9 mouse cellular contexts compared by ENCODE assay signal in the genomic region with DNA sequence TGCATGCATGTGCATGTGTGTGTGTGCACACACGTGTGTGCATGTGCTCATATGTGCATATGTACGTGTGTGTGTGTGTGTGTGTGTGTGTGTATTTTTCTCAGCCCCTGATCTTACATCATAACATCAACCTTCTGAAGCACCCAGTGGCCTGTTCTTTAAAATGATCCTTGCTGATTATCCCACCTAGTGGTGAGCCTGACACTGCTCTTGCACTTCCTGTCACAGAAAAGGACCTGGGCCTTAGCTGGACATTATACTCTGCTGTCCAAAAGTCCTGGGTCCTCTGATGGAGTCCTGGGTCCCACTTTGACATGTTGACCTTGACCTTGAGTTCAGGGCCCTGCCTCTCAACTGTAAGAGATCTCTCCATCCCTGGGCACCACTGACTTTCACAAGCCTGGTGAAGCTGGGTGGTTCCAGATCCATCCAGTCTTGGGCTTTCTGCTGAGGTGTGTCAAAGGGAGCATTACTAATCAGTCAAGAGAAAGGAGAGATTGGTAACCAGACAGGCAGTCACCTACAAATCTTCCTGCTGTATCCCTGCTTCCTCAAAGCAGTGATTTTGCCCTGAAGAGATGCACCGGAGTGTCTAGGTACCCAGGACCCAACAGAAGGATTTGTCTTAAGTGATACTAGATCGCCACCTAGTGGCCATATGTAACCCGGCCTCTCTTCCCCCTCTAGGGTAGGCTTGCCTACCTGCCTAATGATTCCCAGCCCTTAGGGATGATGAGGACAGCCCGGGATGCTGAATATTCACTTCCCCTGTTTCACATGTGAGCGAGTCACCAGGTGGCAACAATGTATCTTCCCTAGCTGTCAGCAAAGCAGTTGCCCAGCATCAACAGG. TPM values are rescaled to one million over a fixed set of nuclear protein-coding genes. Genes with fewer than 3 reads are reported as not detected.
A peak's percentile ranks its signal among the peaks of the same experiment; 100 is the strongest.
DNase-seq lines count a peak whose midpoint lies in the region; ATAC-seq and TF ChIP-seq lines count a peak whose summit lies in the region.
"Had no signal": no experiment of that assay in that cellular context is flagged by ENCODE, and none has a peak within 500 bp of the region (broad histone marks: within the 10 kb centered on the region; RNA-seq: fewer than 3 reads in every experiment).

No protein-coding gene starts in this region.

- H3K9me3 ChIP-seq in limb, embryonic 14.5 days (ENCODE audit: control insufficient read depth, low read length), result no peaks in the 10 kb centered on the region
- H3K9me3 ChIP-seq in midbrain, postnatal 0 days (ENCODE audit: low read length), result no peaks in the 10 kb centered on the region
- H3K9me3 ChIP-seq: neural tube, embryonic 12.5 days had no signal

- 35% methylated on average over 7 of the region's 7 CpGs for WGBS in kidney, adult 2 months
- 20% methylated on average over 6 of the region's 7 CpGs for WGBS in limb, embryonic 14.5 days
- 38% methylated on average over 7 of the region's 7 CpGs for WGBS in midbrain, postnatal 0 days
- WGBS in thymus, adult 2 months, result 39% methylated on average over 7 of the region's 7 CpGs

- DNase-seq in urinary bladder, postnatal 25 days (ENCODE audit: low spot score), result peak; percentile 52
- no peak for DNase-seq in urinary bladder, adult 2 months (ENCODE audit: low spot score)
- peak; percentile 42 for DNase-seq in cerebellum, adult 9-11 months
- peak; percentile 71 for DNase-seq in kidney, adult 2 months
- DNase-seq in limb, embryonic 14.5 days (ENCODE audit: low spot score), result peak; percentile 82
- peak; percentile 89 for DNase-seq in midbrain, postnatal 0 days (ENCODE audit: low spot score)
- peak; percentile 54 for DNase-seq in thymus, adult 2 months

- peak; percentile 86 for ATAC-seq in frontal cortex, adult (ENCODE audit: low TSS enrichment)
- peak; percentile 82; the same call in 1 of the 2 replicates for ATAC-seq in limb, embryonic 14.5 days (ENCODE audit: low FRiP score, low read depth)
- peak; percentile 68; the same call in 1 of the 2 replicates for ATAC-seq in midbrain, postnatal 0 days (ENCODE audit: low FRiP score)

- H3K27ac ChIP-seq in kidney, adult 2 months (ENCODE audit: insufficient read depth, low read depth, low read length), result no peak overlapping the region
- H3K27ac ChIP-seq in limb, embryonic 14.5 days (replicated peaks; ENCODE audit: low read depth, low read length), result no peak overlapping the region
- no peak overlapping the region for H3K27ac ChIP-seq in midbrain, postnatal 0 days (ENCODE audit: low read depth, low read length)
- H3K27ac ChIP-seq in thymus, adult 2 months (ENCODE audit: control insufficient read depth, insufficient read depth, low read length), result no peak overlapping the region
- H3K27ac ChIP-seq: neural tube, embryonic 12.5 days had no signal

- H3K27me3 ChIP-seq in kidney, adult 2 months (replicated peaks; ENCODE audit: control insufficient read depth, insufficient read depth, low read length), result no peaks in the 10 kb centered on the region
- H3K27me3 ChIP-seq in limb, embryonic 14.5 days (ENCODE audit: control insufficient read depth, insufficient read depth, low read length), result no peaks in the 10 kb centered on the region
- no peaks in the 10 kb centered on the region for H3K27me3 ChIP-seq in midbrain, postnatal 0 days (ENCODE audit: insufficient read depth, low read length)
- no peaks in the 10 kb centered on the region for H3K27me3 ChIP-seq in thymus, adult 2 months (ENCODE audit: control insufficient read depth, insufficient read depth, low read length)
- H3K27me3 ChIP-seq: neural tube, embryonic 12.5 days had no signal

- H3K4me1 ChIP-seq in kidney, adult 2 months (ENCODE audit: control insufficient read depth, insufficient read depth, low read length), result no peaks in the 10 kb centered on the region
- no peaks in the 10 kb centered on the region for H3K4me1 ChIP-seq in limb, embryonic 14.5 days (ENCODE audit: control insufficient read depth, insufficient read depth, low read length)
- no peaks in the 10 kb centered on the region for H3K4me1 ChIP-seq in midbrain, postnatal 0 days (ENCODE audit: insufficient read depth, low read length)
- H3K4me1 ChIP-seq in thymus, adult 2 months (replicated peaks; ENCODE audit: control insufficient read depth, insufficient read depth, low read length), result no peaks in the 10 kb centered on the region
- H3K4me1 ChIP-seq: neural tube, embryonic 12.5 days had no signal

- peak; percentile 81 for TF ChIP-seq CTCF in kidney, adult 2 months (conservative IDR thresholded peaks at IDR 0.05; ENCODE audit: insufficient read depth, insufficient read length, low read depth, low read length)
- TF ChIP-seq CTCF in midbrain, postnatal 0 days (IDR thresholded peaks at IDR 0.05), result peak; percentile 89
- no peak for TF ChIP-seq CTCF in thymus, adult 2 months (IDR thresholded peaks at IDR 0.05; ENCODE audit: borderline replicate concordance, control insufficient read depth, extremely low read depth, insufficient read depth, low read length, poor library complexity)

- H3K4me3 ChIP-seq in kidney, adult 2 months (ENCODE audit: insufficient read depth, low read depth, low read length), result no peak overlapping the region
- H3K4me3 ChIP-seq in limb, embryonic 14.5 days (replicated peaks; ENCODE audit: low read length), result no peak overlapping the region
- no peak overlapping the region for H3K4me3 ChIP-seq in midbrain, postnatal 0 days (ENCODE audit: low read depth, low read length)
- no peak overlapping the region for H3K4me3 ChIP-seq in thymus, adult 2 months (ENCODE audit: control insufficient read depth, insufficient read depth, low read length)
- H3K4me3 ChIP-seq: neural tube, embryonic 12.5 days had no signal

- no peaks in the 10 kb centered on the region; the same call in 1 of the 2 replicates for H3K36me3 ChIP-seq in kidney, adult 2 months (ENCODE audit: control insufficient read depth, insufficient read depth, low read length)
- no peaks in the 10 kb centered on the region for H3K36me3 ChIP-seq in limb, embryonic 14.5 days (ENCODE audit: control insufficient read depth, insufficient read depth, low read length)
- H3K36me3 ChIP-seq in midbrain, postnatal 0 days (ENCODE audit: insufficient read depth, low read length), result no peaks in the 10 kb centered on the region
- no peaks in the 10 kb centered on the region for H3K36me3 ChIP-seq in thymus, adult 2 months (ENCODE audit: control insufficient read depth, insufficient read depth, low read length)
- H3K36me3 ChIP-seq: neural tube, embryonic 12.5 days had no signal

- H3K4me2 ChIP-seq in limb, embryonic 14.5 days (replicated peaks; ENCODE audit: low read depth, low read length, severe bottlenecking), result no peak overlapping the region
- no peak overlapping the region for H3K4me2 ChIP-seq in midbrain, postnatal 0 days (ENCODE audit: low read depth, low read length, poor library complexity, severe bottlenecking)
- H3K4me2 ChIP-seq: neural tube, embryonic 12.5 days had no signal

- no peak overlapping the region for H3K9ac ChIP-seq in limb, embryonic 14.5 days (ENCODE audit: low read depth, low read length, severe bottlenecking)
- H3K9ac ChIP-seq in midbrain, postnatal 0 days (replicated peaks; ENCODE audit: low read length, poor library complexity, severe bottlenecking), result no peak overlapping the region
- H3K9ac ChIP-seq: neural tube, embryonic 12.5 days had no signal

- no peak for TF ChIP-seq POLR2A in kidney, adult 2 months (IDR thresholded peaks at IDR 0.05; ENCODE audit: low read depth, low read length)
- TF ChIP-seq POLR2A in limb, embryonic 14.5 days (IDR thresholded peaks at IDR 0.05; ENCODE audit: borderline replicate concordance, extremely low read depth, insufficient read depth, insufficient read length), result no peak
- TF ChIP-seq POLR2A in thymus, adult 2 months (IDR thresholded peaks at IDR 0.05; ENCODE audit: control insufficient read depth, extremely low read depth, insufficient read depth, low read length, poor library complexity), result no peak

RNA-seq across cellular contexts. Expression of a gene that starts 3.6 kb away (rescaled TPM):
- not detected in 2 replicates for polyA plus RNA-seq in urinary bladder, adult 2 months (2012; rRNA removed)
- polyA plus RNA-seq in kidney, adult 2 months (2012; rRNA removed), result not detected in 2 replicates
- polyA plus RNA-seq in limb, embryonic 14.5 days (2012; rRNA removed), result not detected in 2 replicates
- polyA plus RNA-seq in limb, embryonic 14.5 days (2014; fragmentation: Nextera tagmentation; extraction: Ambion mirVana), result not detected in 2 replicates
- not detected in 2 replicates for total RNA-seq in midbrain, postnatal 0 days (2014; rRNA removed)
- polyA plus RNA-seq in midbrain, postnatal 0 days (2015; fragmentation: Nextera tagmentation; extraction: Ambion mirVana), result not detected in 2 replicates
- not detected in 2 replicates for polyA plus RNA-seq in thymus, adult 2 months (2012; rRNA removed)
- polyA plus RNA-seq: neural tube, embryonic 12.5 days had no signal

RNA-seq across cellular contexts. Expression of a gene that starts 13.0 kb away (rescaled TPM):
- polyA plus RNA-seq in urinary bladder, adult 2 months (2012; rRNA removed), result 4.2 and 6.0 TPM in 2 replicates
- 34.4 and 35.9 TPM in 2 replicates for polyA plus RNA-seq in kidney, adult 2 months (2012; rRNA removed)
- polyA plus RNA-seq in limb, embryonic 14.5 days (2012; rRNA removed), result 0.76 and 0.78 TPM in 2 replicates
- polyA plus RNA-seq in limb, embryonic 14.5 days (2014; fragmentation: Nextera tagmentation; extraction: Ambion mirVana), result 1.0 and 1.6 TPM in 2 replicates
- total RNA-seq in midbrain, postnatal 0 days (2014; rRNA removed), result not detected in 2 replicates
- 0.26 and 0.37 TPM in 2 replicates for polyA plus RNA-seq in midbrain, postnatal 0 days (2015; fragmentation: Nextera tagmentation; extraction: Ambion mirVana)
- polyA plus RNA-seq in thymus, adult 2 months (2012; rRNA removed), result 0.85 and 0.94 TPM in 2 replicates
- polyA plus RNA-seq: neural tube, embryonic 12.5 days had no signal

RNA-seq across cellular contexts. Expression of a gene that starts 41.6 kb away (rescaled TPM):
- polyA plus RNA-seq in urinary bladder, adult 2 months (2012; rRNA removed), result 6.0 and 7.2 TPM in 2 replicates
- 4.6 and 5.7 TPM in 2 replicates for polyA plus RNA-seq in kidney, adult 2 months (2012; rRNA removed)
- polyA plus RNA-seq in limb, embryonic 14.5 days (2012; rRNA removed), result 1.2 and 1.3 TPM in 2 replicates
- 0.32 and 1.5 TPM in 2 replicates for polyA plus RNA-seq in limb, embryonic 14.5 days (2014; fragmentation: Nextera tagmentation; extraction: Ambion mirVana)
- total RNA-seq in midbrain, postnatal 0 days (2014; rRNA removed), result 0.27 TPM in 1 of 2 replicates, not detected in the other
- polyA plus RNA-seq in midbrain, postnatal 0 days (2015; fragmentation: Nextera tagmentation; extraction: Ambion mirVana), result 0.35 and 0.39 TPM in 2 replicates
- polyA plus RNA-seq in thymus, adult 2 months (2012; rRNA removed), result 1.4 and 2.0 TPM in 2 replicates

RNA-seq across cellular contexts. Expression of a gene that starts 42.1 kb away (rescaled TPM):
- 125 and 127 TPM in 2 replicates for polyA plus RNA-seq in urinary bladder, adult 2 months (2012; rRNA removed)
- polyA plus RNA-seq in kidney, adult 2 months (2012; rRNA removed), result 9.4 and 11.4 TPM in 2 replicates
- 27.6 and 41.6 TPM in 2 replicates for polyA plus RNA-seq in limb, embryonic 14.5 days (2012; rRNA removed)
- polyA plus RNA-seq in limb, embryonic 14.5 days (2014; fragmentation: Nextera tagmentation; extraction: Ambion mirVana), result 41.6 and 44.3 TPM in 2 replicates
- total RNA-seq in midbrain, postnatal 0 days (2014; rRNA removed), result 26.7 and 34.2 TPM in 2 replicates
- polyA plus RNA-seq in midbrain, postnatal 0 days (2015; fragmentation: Nextera tagmentation; extraction: Ambion mirVana), result 41.4 and 48.9 TPM in 2 replicates
- polyA plus RNA-seq in thymus, adult 2 months (2012; rRNA removed), result 24.1 and 31.8 TPM in 2 replicates
